Mouse (Mus musculus): Measurements from ENCODE around the gene Abcc8. TPM values are rescaled to one million over a fixed set of nuclear protein-coding genes. Genes with fewer than 3 reads are reported as not detected.

The Abcc8 gene
- polyA plus RNA-seq, 1 experiment: not detected

DNA sequence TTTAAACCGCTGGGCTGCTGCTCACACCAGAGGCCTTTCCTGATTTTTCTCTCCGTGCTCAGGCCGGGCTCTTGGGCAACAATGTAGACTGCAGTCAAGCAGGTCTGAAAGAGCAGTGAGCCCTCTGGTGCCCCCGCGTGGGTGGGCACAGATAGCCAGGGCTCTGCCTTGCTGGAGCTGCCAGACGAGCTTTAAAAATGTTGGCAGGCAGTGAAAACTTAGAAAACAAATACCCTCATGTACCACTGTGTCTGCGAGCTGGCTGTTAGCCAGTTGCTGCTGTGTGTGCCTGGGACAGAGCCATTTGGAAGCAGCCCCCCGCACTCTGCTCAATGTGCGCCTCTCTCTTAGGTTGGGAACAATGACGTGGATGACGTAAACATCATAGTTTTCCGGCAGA is 102.2 kb downstream of the Abcc8 start:
- no peak for TF ChIP-seq POLR2A (IDR thresholded peaks at IDR 0.05; ENCODE audit: borderline replicate concordance, low read depth, low read length)
- TF ChIP-seq CTCF (IDR thresholded peaks at IDR 0.05; ENCODE audit: low read depth, low read length): no peak
- H3K27ac ChIP-seq (ENCODE audit: insufficient read depth, low read depth, low read length): no peak overlapping the region
- no peak overlapping the region for H3K4me3 ChIP-seq (ENCODE audit: insufficient read depth, low read length)
- H3K4me1 ChIP-seq (ENCODE audit: control insufficient read depth, insufficient read depth, low read length): no peaks in the 10 kb centered on the region

DNA sequence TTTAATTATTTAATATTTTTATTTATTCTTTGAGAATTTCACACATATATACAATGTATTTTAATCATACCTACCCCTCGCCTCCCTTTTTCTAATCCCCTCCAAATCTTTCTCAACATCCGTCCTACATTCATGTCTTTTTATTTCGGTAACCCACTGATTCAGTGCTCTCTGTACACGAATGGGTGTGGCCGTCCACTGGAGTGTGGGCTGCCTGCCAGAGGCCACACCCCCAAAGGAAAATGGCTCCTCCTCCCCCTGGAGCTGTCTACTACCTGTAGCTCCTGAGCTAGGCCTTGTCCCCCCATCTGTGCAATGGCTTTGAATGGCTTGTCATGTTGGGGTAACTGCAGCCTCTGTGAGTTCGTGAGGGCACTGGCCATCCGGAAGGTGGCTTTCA is 103.0 kb downstream of the Abcc8 start:
- Histone ChIP-seq H3K4me3 (ENCODE audit: insufficient read depth, low read length) (no peak overlapping the region), H3K27ac (ENCODE audit: insufficient read depth, low read depth, low read length) (no peak overlapping the region), H3K4me1 (ENCODE audit: control insufficient read depth, insufficient read depth, low read length) (no peaks in the 10 kb centered on the region)
- TF ChIP-seq CTCF (IDR thresholded peaks at IDR 0.05; ENCODE audit: low read depth, low read length): no peak
- TF ChIP-seq POLR2A (IDR thresholded peaks at IDR 0.05; ENCODE audit: borderline replicate concordance, low read depth, low read length): no peak

DNA sequence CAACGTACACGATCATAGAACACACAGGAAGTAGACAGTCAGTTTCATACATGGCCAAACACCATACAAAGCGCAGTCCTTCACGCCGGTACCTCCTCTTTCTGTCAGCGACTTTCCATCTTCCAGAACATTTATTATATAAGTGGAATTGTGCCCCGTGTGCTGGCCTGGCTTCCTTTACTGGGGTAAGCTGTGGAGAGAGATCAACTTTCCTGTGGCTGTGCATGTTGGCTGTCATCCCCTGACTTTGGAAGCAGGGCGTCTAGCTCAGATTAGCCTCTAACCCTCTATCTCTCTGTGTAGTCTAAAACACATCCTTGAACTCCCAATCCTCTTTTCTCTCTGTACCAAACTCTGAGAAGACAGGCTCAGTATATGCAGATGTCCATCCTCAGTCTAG is 111.0 kb downstream of the Abcc8 start:
- H3K4me1 ChIP-seq (ENCODE audit: control insufficient read depth, insufficient read depth, low read length): no peaks in the 10 kb centered on the region
- TF ChIP-seq CTCF (IDR thresholded peaks at IDR 0.05; ENCODE audit: low read depth, low read length): no peak
- no peak for TF ChIP-seq POLR2A (IDR thresholded peaks at IDR 0.05; ENCODE audit: borderline replicate concordance, low read depth, low read length)
- H3K27ac ChIP-seq (ENCODE audit: insufficient read depth, low read depth, low read length): no peak overlapping the region
- H3K4me3 ChIP-seq (ENCODE audit: insufficient read depth, low read length): no peak overlapping the region

DNA sequence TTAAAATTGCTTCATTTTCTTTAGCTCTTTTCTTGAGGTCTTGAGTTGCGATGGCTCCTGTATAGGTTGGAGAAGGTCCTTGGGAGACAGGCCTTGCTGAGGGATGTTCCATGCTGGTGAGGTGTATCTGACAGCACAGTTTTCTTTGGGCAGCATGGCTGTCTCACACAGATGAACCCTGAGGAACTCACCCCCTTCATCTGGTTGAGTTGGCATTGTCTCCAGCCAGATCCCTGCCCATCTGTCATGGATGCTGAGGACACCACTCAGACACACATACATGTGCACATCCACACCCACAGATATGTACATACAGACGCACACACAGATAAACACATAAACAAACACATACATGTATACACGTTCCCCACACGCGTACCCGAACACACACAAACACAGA is 116.5 kb downstream of the Abcc8 start:
- no peak for TF ChIP-seq CTCF (IDR thresholded peaks at IDR 0.05; ENCODE audit: low read depth, low read length)
- TF ChIP-seq POLR2A (IDR thresholded peaks at IDR 0.05; ENCODE audit: borderline replicate concordance, low read depth, low read length): no peak
- no peak overlapping the region for H3K4me3 ChIP-seq (ENCODE audit: insufficient read depth, low read length)
- H3K4me1 ChIP-seq (ENCODE audit: control insufficient read depth, insufficient read depth, low read length): no peaks in the 10 kb centered on the region
- no peak overlapping the region for H3K27ac ChIP-seq (ENCODE audit: insufficient read depth, low read depth, low read length)

DNA sequence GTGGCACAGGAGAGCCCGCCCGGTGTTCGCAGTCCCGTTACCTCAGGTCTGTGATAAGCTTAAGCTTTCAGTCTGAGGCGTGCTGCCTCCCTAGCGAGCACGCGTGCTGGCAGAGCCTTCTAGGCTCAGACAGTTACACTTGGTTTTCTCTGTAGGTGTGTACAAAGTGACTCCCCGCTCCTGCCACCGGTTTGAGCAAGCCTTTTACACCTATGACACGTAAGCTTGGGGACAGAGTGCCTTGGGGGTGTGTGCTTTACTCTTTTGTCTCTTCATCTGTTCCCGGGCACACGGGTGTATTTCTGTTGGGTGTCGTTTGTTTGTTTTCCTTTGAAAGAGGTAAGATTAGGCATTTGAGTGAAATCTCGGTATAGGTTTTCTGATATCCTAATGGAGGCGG is 118.2 kb downstream of the Abcc8 start:
- Histone ChIP-seq H3K4me3 (ENCODE audit: insufficient read depth, low read length) (no peak overlapping the region), H3K4me1 (ENCODE audit: control insufficient read depth, insufficient read depth, low read length) (no peaks in the 10 kb centered on the region), H3K27ac (ENCODE audit: insufficient read depth, low read depth, low read length) (no peak overlapping the region)
- TF ChIP-seq CTCF (IDR thresholded peaks at IDR 0.05; ENCODE audit: low read depth, low read length): no peak
- TF ChIP-seq POLR2A (IDR thresholded peaks at IDR 0.05; ENCODE audit: borderline replicate concordance, low read depth, low read length): no peak

DNA sequence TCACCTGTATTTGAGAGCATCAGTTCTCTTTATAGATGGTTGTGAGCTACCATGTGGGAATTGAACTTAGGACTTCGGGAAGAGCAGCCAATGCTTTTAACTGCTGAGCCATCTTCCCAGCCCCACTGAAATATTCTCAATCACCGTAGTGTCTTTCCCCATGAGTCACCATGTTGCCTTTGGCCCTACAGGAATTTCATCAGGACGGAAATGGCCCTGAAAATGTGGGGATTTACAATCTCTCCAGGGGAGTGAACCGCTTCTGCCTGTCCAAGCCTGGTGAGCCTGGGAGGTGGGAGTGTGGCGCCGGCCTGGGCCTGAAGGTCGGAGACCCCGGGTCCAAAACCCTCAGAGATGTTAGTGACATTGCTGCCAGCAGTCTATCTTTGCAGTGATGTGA is 119.1 kb downstream of the Abcc8 start:
- TF ChIP-seq POLR2A (IDR thresholded peaks at IDR 0.05; ENCODE audit: borderline replicate concordance, low read depth, low read length): no peak
- TF ChIP-seq CTCF (IDR thresholded peaks at IDR 0.05; ENCODE audit: low read depth, low read length): no peak

DNA sequence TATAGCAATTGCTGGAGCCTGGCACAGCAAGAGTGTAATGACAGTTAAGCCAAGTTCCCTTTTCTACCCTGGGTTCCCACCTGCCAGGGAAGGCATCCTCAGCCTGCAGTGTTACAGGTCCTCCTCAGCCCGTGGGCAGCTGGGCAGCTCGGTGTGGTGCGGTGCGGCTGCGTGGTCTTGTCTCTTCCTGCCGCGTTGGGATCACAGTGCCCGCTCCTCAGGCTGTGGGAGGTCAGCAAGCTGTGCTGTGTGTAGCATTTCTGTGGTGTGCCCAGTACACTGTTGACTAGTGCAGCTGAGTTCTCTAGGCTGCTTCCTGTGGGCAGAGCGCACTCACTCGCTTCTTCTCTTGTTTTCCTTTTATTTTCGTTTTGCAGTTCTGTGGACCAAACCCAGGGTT is 121.0 kb downstream of the Abcc8 start:
- no peak for TF ChIP-seq POLR2A (IDR thresholded peaks at IDR 0.05; ENCODE audit: borderline replicate concordance, low read depth, low read length)
- H3K27ac ChIP-seq (ENCODE audit: insufficient read depth, low read depth, low read length): no peak overlapping the region
- no peak overlapping the region for H3K4me3 ChIP-seq (ENCODE audit: insufficient read depth, low read length)
- H3K4me1 ChIP-seq (ENCODE audit: control insufficient read depth, insufficient read depth, low read length): no peaks in the 10 kb centered on the region

More for the DNA sequence above, 119.1 kb downstream of the Abcc8 start:
- Histone ChIP-seq H3K27ac (ENCODE audit: insufficient read depth, low read depth, low read length) (no peak overlapping the region), H3K4me1 (ENCODE audit: control insufficient read depth, insufficient read depth, low read length) (no peaks in the 10 kb centered on the region), H3K4me3 (ENCODE audit: insufficient read depth, low read length) (no peak overlapping the region)

Other genes starting within 250 kb of the Abcc8 start
- gene Abcc6, start 149.7 kb downstream of the Abcc8 start, polyA plus RNA-seq (2012; ENCODE audit: insufficient read depth, insufficient read length, missing spikeins): not detected in 2 replicates
- gene Nomo1, start 146.3 kb downstream of the Abcc8 start, polyA plus RNA-seq (2012; ENCODE audit: insufficient read depth, insufficient read length, missing spikeins): 15.6 and 16.8 TPM in 2 replicates
- not detected in 2 replicates for gene Kcnj11, start 79.3 kb downstream of the Abcc8 start, polyA plus RNA-seq (2012; ENCODE audit: insufficient read depth, insufficient read length, missing spikeins)
- gene Ush1c, start 58.5 kb upstream of the Abcc8 start, polyA plus RNA-seq (2012; ENCODE audit: insufficient read depth, insufficient read length, missing spikeins): not detected in 2 replicates
- not detected in 2 replicates for gene Otog, start 61.0 kb upstream of the Abcc8 start, polyA plus RNA-seq (2012; ENCODE audit: insufficient read depth, insufficient read length, missing spikeins)
- gene Myod1, start 196.4 kb upstream of the Abcc8 start, polyA plus RNA-seq (2012; ENCODE audit: insufficient read depth, insufficient read length, missing spikeins): not detected in 2 replicates
- gene Kcnc1, start 216.5 kb upstream of the Abcc8 start, polyA plus RNA-seq (2012; ENCODE audit: insufficient read depth, insufficient read length, missing spikeins): not detected in 2 replicates